Mouse (Mus musculus) thymus, postnatal 10 days (tissue): ENCODE measurements at regions not wholly inside any gene's neighbourhood (a gene's known extent, or its start where the extent isn't known, plus 50 kb on each side); places are given as distances from the start of the nearest gene placed in this dataset.

Experiments used
- DNase-seq, 2 experiments: peaks; one replicate each; pipeline ENCODE4 v3.0.0; 2021; ENCODE audit warnings: low spot score in 2 of 2

- no peak for DNase-seq
Measured at GRCm38 (mm10) chr7:36095258-36096130, 292.7 kb upstream of the Zfp507 start.

GRCm38 (mm10) chr7:36091132-36091531 is 288.3 kb upstream of the Zfp507 start:
- DNase-seq, result no peak

GRCm38 (mm10) chr7:36090291-36091123 is 287.7 kb upstream of the Zfp507 start:
- no peak for DNase-seq

GRCm38 (mm10) chr7:36087598-36087997 is 284.8 kb upstream of the Zfp507 start:
- DNase-seq, result no peak

- DNase-seq, result no peak
Measured at GRCm38 (mm10) chr7:36078666-36079065, 275.9 kb upstream of the Zfp507 start.

GRCm38 (mm10) chr7:36078089-36078654 is 275.4 kb upstream of the Zfp507 start:
- no peak for DNase-seq

- DNase-seq, result no peak
Measured at GRCm38 (mm10) chr7:36077271-36077670, 274.5 kb upstream of the Zfp507 start.

GRCm38 (mm10) chr7:36076021-36076441 is 273.2 kb upstream of the Zfp507 start:
- no peak for DNase-seq

- DNase-seq, result peak in 1 of 2 experiments; percentile 10
Measured at GRCm38 (mm10) chr7:36071774-36072173, 269.0 kb upstream of the Zfp507 start.

GRCm38 (mm10) chr7:36066725-36067124 is 263.9 kb upstream of the Zfp507 start:
- no peak for DNase-seq

GRCm38 (mm10) chr7:36061679-36062078 is 258.9 kb upstream of the Zfp507 start:
- no peak for DNase-seq

- DNase-seq, result no peak
Measured at GRCm38 (mm10) chr7:36060426-36060825, 257.6 kb upstream of the Zfp507 start.

- no peak for DNase-seq
Measured at GRCm38 (mm10) chr7:36046053-36046452, 243.2 kb upstream of the Zfp507 start.

GRCm38 (mm10) chr7:36031881-36032280 is 229.1 kb upstream of the Zfp507 start:
- no peak for DNase-seq

- DNase-seq, result no peak
Measured at GRCm38 (mm10) chr7:36023015-36023414, 220.2 kb upstream of the Zfp507 start.

GRCm38 (mm10) chr7:36022489-36022888 is 219.7 kb upstream of the Zfp507 start:
- DNase-seq, result no peak

- DNase-seq, result no peak
Measured at GRCm38 (mm10) chr7:36016926-36017753, 214.3 kb upstream of the Zfp507 start.

- DNase-seq, result no peak
Measured at GRCm38 (mm10) chr7:35996609-35997008, 193.8 kb upstream of the Zfp507 start.

- no peak for DNase-seq
Measured at GRCm38 (mm10) chr7:35992511-35992910, 189.7 kb upstream of the Zfp507 start.

- no peak for DNase-seq
Measured at GRCm38 (mm10) chr7:35991141-35991540, 188.3 kb upstream of the Zfp507 start.

- DNase-seq, result no peak
Measured at GRCm38 (mm10) chr7:35989456-35989855, 186.7 kb upstream of the Zfp507 start.
